Comparison of ENCODE assay signal across 8 mouse cellular contexts in the genomic region with DNA sequence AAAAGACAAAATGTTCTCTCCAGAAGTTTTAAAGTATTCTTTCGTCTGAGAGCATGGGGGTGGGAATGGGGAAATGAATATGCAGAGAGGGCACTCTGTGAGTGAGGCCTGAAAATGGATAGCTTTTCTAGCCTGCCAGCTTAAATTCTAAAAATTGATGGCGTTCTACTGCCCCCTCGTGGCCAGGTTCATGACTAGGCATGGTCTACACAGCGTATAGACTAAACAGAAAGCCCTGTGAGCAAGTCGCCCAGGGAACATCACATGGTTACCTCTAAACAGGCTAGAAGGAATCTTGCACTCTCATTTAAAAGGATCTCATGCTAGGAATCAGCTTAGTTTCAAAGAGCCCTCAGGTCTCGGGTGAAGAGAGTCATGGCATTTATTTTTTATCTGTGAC. TPM values are rescaled to one million over a fixed set of nuclear protein-coding genes. Genes with fewer than 3 reads are reported as not detected.
DNase-seq lines count a peak whose midpoint lies in the region; ATAC-seq lines count a peak whose summit lies in the region.
"Had no signal": no experiment of that assay in that cellular context is flagged by ENCODE, and none has a peak within 500 bp of the region (broad histone marks: within the 10 kb centered on the region; RNA-seq: fewer than 3 reads in every experiment).

No protein-coding gene starts in this region.

- peak; percentile 52 to 79 for DNase-seq in adrenal gland, adult 18-20 months (ENCODE audit: low spot score in 2 of 2)
- DNase-seq in cerebellum, postnatal 4 days (ENCODE audit: low spot score in 2 of 2) = peak; percentile 67 to 82
- DNase-seq in gastrocnemius, postnatal 10 days = peak; percentile 89
- peak; percentile 78 for DNase-seq in kidney, adult 18-20 months
- peak; percentile 93 for DNase-seq in limb, embryonic 10.5 days (ENCODE audit: low spot score)
- DNase-seq in spleen, adult 12 weeks (ENCODE audit: low spot score) = peak; percentile 54

- H3K9me3 ChIP-seq in limb, embryonic 10.5 days (replicated peaks) = no peaks in the 10 kb centered on the region
- H3K9me3 ChIP-seq in midbrain, embryonic 13.5 days = no peaks in the 10 kb centered on the region

- ATAC-seq in midbrain, embryonic 13.5 days = peak; percentile 85

- H3K27me3 ChIP-seq in limb, embryonic 10.5 days (ENCODE audit: low read depth, poor library complexity, severe bottlenecking) = no peaks in the 10 kb centered on the region
- H3K27me3 ChIP-seq in midbrain, embryonic 13.5 days = 0 out of 2 replicates have a peak, but pooled peaks cover 2% of the 10 kb centered on the region

- H3K4me1 ChIP-seq in limb, embryonic 10.5 days = peaks cover 10% of the 10 kb centered on the region
- H3K4me1 ChIP-seq in midbrain, embryonic 13.5 days (replicated peaks) = no peaks in the 10 kb centered on the region

- no peaks in the 10 kb centered on the region for H3K36me3 ChIP-seq in limb, embryonic 10.5 days
- H3K36me3 ChIP-seq in midbrain, embryonic 13.5 days = peaks cover 40% of the 10 kb centered on the region

- no peak overlapping the region for H3K27ac ChIP-seq in limb, embryonic 10.5 days
- H3K27ac ChIP-seq in midbrain, embryonic 13.5 days = no peak overlapping the region

- WGBS in limb, embryonic 10.5 days = 12% methylated on average over 6 of the region's 6 CpGs
- 7% methylated on average over 6 of the region's 6 CpGs for WGBS in midbrain, embryonic 13.5 days

- H3K4me3 ChIP-seq in limb, embryonic 10.5 days = no peak overlapping the region
- no peak overlapping the region for H3K4me3 ChIP-seq in midbrain, embryonic 13.5 days (replicated peaks)

- no peak overlapping the region for H3K4me2 ChIP-seq in midbrain, embryonic 13.5 days (replicated peaks)

- no peak overlapping the region for H3K9ac ChIP-seq in midbrain, embryonic 13.5 days (replicated peaks)

RNA-seq across cellular contexts. Expression of a gene that starts 16.8 kb away (rescaled TPM):
- 1 to 10 TPM; 1.0 to 1.1 TPM for total RNA-seq in adrenal gland, adult 18-20 months (2021)
- under 1 TPM; 0.05 to 0.09 TPM for total RNA-seq in gastrocnemius, postnatal 10 days (2021)
- 4.9 and 6.0 TPM in 2 replicates for polyA plus RNA-seq in limb, embryonic 10.5 days (2016; fragmentation: Nextera tagmentation; extraction: Ambion mirVana)
- 18.2 and 19.1 TPM in 2 replicates for polyA plus RNA-seq in midbrain, embryonic 13.5 days (2015; fragmentation: Nextera tagmentation; extraction: Ambion mirVana)

RNA-seq across cellular contexts. Expression of a gene that starts 16.9 kb away (rescaled TPM):
- total RNA-seq in adrenal gland, adult 18-20 months (2021) = 10 to 100 TPM in 1 of 2 experiments, 1 to 10 TPM in 1; 9.5 to 13.0 TPM
- total RNA-seq in gastrocnemius, postnatal 10 days (2021) = 10 to 100 TPM; 10.6 to 11.9 TPM
- polyA plus RNA-seq in limb, embryonic 10.5 days (2016; fragmentation: Nextera tagmentation; extraction: Ambion mirVana) = 21.2 and 22.3 TPM in 2 replicates
- polyA plus RNA-seq in midbrain, embryonic 13.5 days (2015; fragmentation: Nextera tagmentation; extraction: Ambion mirVana) = 17.8 and 19.5 TPM in 2 replicates

RNA-seq across cellular contexts. Expression of a gene that starts 23.4 kb away (rescaled TPM):
- not detected for total RNA-seq in adrenal gland, adult 18-20 months (2021)
- total RNA-seq in gastrocnemius, postnatal 10 days (2021) = not detected
- not detected in 2 replicates for polyA plus RNA-seq in limb, embryonic 10.5 days (2016; fragmentation: Nextera tagmentation; extraction: Ambion mirVana)
- not detected in 2 replicates for polyA plus RNA-seq in midbrain, embryonic 13.5 days (2015; fragmentation: Nextera tagmentation; extraction: Ambion mirVana)
- polyA plus RNA-seq: testis, adult 2 months had no signal

RNA-seq across cellular contexts. Expression of a gene that starts 28.6 kb away (rescaled TPM):
- total RNA-seq in adrenal gland, adult 18-20 months (2021) = under 1 TPM; 0.30 to 0.38 TPM
- under 1 TPM; 0.23 to 0.52 TPM for total RNA-seq in gastrocnemius, postnatal 10 days (2021)
- 1.2 and 1.4 TPM in 2 replicates for polyA plus RNA-seq in limb, embryonic 10.5 days (2016; fragmentation: Nextera tagmentation; extraction: Ambion mirVana)
- 1.4 and 2.1 TPM in 2 replicates for polyA plus RNA-seq in midbrain, embryonic 13.5 days (2015; fragmentation: Nextera tagmentation; extraction: Ambion mirVana)

RNA-seq across cellular contexts. Expression of a gene that starts 28.7 kb away (rescaled TPM):
- total RNA-seq in adrenal gland, adult 18-20 months (2021) = 1 to 10 TPM; 2.7 to 3.1 TPM
- total RNA-seq in gastrocnemius, postnatal 10 days (2021) = 1 to 10 TPM; 1.4 to 2.3 TPM
- polyA plus RNA-seq in limb, embryonic 10.5 days (2016; fragmentation: Nextera tagmentation; extraction: Ambion mirVana) = 19.5 and 22.4 TPM in 2 replicates
- 19.8 and 21.1 TPM in 2 replicates for polyA plus RNA-seq in midbrain, embryonic 13.5 days (2015; fragmentation: Nextera tagmentation; extraction: Ambion mirVana)
